Mouse (Mus musculus): Measurements from ENCODE around the gene Vash2. TPM values are rescaled to one million over a fixed set of nuclear protein-coding genes. Genes with fewer than 3 reads are reported as not detected.

The Vash2 gene
- total RNA-seq, 2 experiments from 2014 or later = not detected

Other genes with a start within 250 kb of the Vash2 start
- gene Rps6kc1, start 67.5 kb downstream of the Vash2 start, total RNA-seq (2014; fragmentation: Nextera tagmentation) = 10.3 and 20.0 TPM in 2 replicates
- 17.3 and 22.1 TPM in 2 replicates for gene Rps6kc1, start 67.5 kb downstream of the Vash2 start, total RNA-seq (2017)
- gene Angel2, start 54.2 kb downstream of the Vash2 start, total RNA-seq (2014; fragmentation: Nextera tagmentation) = 36.3 and 39.8 TPM in 2 replicates
- 37.0 and 42.6 TPM in 2 replicates for gene Angel2, start 54.2 kb downstream of the Vash2 start, total RNA-seq (2017)
- gene Flvcr1, start 46.9 kb upstream of the Vash2 start, total RNA-seq (2014; fragmentation: Nextera tagmentation) = 28.5 and 30.6 TPM in 2 replicates
- gene Flvcr1, start 46.9 kb upstream of the Vash2 start, total RNA-seq (2017) = 28.2 and 30.3 TPM in 2 replicates
- not detected in 2 replicates for gene Spata45, start 57.3 kb upstream of the Vash2 start, total RNA-seq (2014; fragmentation: Nextera tagmentation)
- gene Spata45, start 57.3 kb upstream of the Vash2 start, total RNA-seq (2017) = not detected in 2 replicates
- 20.1 and 23.3 TPM in 2 replicates for gene Tatdn3, start 83.6 kb upstream of the Vash2 start, total RNA-seq (2014; fragmentation: Nextera tagmentation)
- 23.3 and 33.6 TPM in 2 replicates for gene Tatdn3, start 83.6 kb upstream of the Vash2 start, total RNA-seq (2017)
- 17.2 and 20.8 TPM in 2 replicates for gene Nsl1, start 83.7 kb upstream of the Vash2 start, total RNA-seq (2014; fragmentation: Nextera tagmentation)
- gene Nsl1, start 83.7 kb upstream of the Vash2 start, total RNA-seq (2017) = 14.8 and 18.4 TPM in 2 replicates
- not detected in 2 replicates for gene Batf3, start 118.6 kb upstream of the Vash2 start, total RNA-seq (2014; fragmentation: Nextera tagmentation)
- 0.34 TPM in 1 of 2 replicates, not detected in the other for gene Batf3, start 118.6 kb upstream of the Vash2 start, total RNA-seq (2017)
- not detected in 2 replicates for gene Fam71a, start 185.5 kb upstream of the Vash2 start, total RNA-seq (2014; fragmentation: Nextera tagmentation)
- gene Fam71a, start 185.5 kb upstream of the Vash2 start, total RNA-seq (2017) = 0.11 and 0.42 TPM in 2 replicates
- gene Atf3, start 238.7 kb upstream of the Vash2 start, total RNA-seq (2014; fragmentation: Nextera tagmentation) = not detected in 2 replicates
- 16.7 and 18.5 TPM in 2 replicates for gene Atf3, start 238.7 kb upstream of the Vash2 start, total RNA-seq (2017)

Data from megakaryocyte-erythroid progenitor cell, adult 5-6 weeks (primary cell).